Mouse (Mus musculus) liver, postnatal 0 days (tissue): ENCODE data around the gene Fastkd5. TPM values are rescaled to one million over a fixed set of nuclear protein-coding genes. Genes with fewer than 3 reads are reported as not detected.
A peak's percentile ranks its signal among the peaks of the same experiment; 100 is the strongest.

Experiments
- ATAC-seq: fragments of 200-750 bp; cut with Nextera tagmentation; 2 replicates; pipeline ENCODE4 v1.8.0; 2017; ENCODE audit warnings: mild to moderate bottlenecking, moderate library complexity
- DNase-seq: peaks from one replicate; pipeline ENCODE4 v3.0.0-alpha.2; 2016
- H3K27ac ChIP-seq: fragments of 300-500 bp; sonication (generic); 2 replicates; pipeline ENCODE4 v1.5.1; 2014; ENCODE audit warnings: antibody characterized with exemption, moderate library complexity, mild to moderate bottlenecking, low read depth
- H3K27me3 ChIP-seq: fragments of 300-500 bp; sonication (generic); 2 replicates; pipeline ENCODE4 v1.6.1; 2014; ENCODE audit warnings: low read length, control low read depth, mixed read lengths; ENCODE audit not compliant: insufficient read depth
- H3K36me3 ChIP-seq: fragments of 300-500 bp; sonication (generic); replicated peaks from 2 replicates; pipeline ENCODE4 v1.6.1; 2014; ENCODE audit warnings: mild to moderate bottlenecking, control low read depth, low read length, moderate library complexity, mixed read lengths; ENCODE audit not compliant: insufficient read depth
- H3K4me1 ChIP-seq: fragments of 300-500 bp; sonication (generic); 2 replicates; pipeline ENCODE4 v1.6.1; 2014; ENCODE audit warnings: antibody characterized with exemption, mild to moderate bottlenecking, control low read depth; ENCODE audit not compliant: insufficient read depth
- H3K4me2 ChIP-seq: fragments of 300-500 bp; sonication (generic); 2 replicates; pipeline ENCODE4 v1.6.1; 2014; ENCODE audit warnings: low read depth, mild to moderate bottlenecking, low read length, moderate library complexity, mixed read lengths
- H3K4me3 ChIP-seq: fragments of 300-500 bp; sonication (generic); 2 replicates; pipeline ENCODE4 v1.5.1; 2014; ENCODE audit warnings: low read depth, low read length
- H3K9ac ChIP-seq: fragments of 300-500 bp; sonication (generic); replicated peaks from 2 replicates; pipeline ENCODE4 v1.6.1; 2014; ENCODE audit warnings: mild to moderate bottlenecking, moderate library complexity
- H3K9me3 ChIP-seq: fragments of 300-500 bp; sonication (generic); 2 replicates; pipeline ENCODE4 v1.6.1; 2016; ENCODE audit warnings: mild to moderate bottlenecking, control low read depth, low read length, mixed read lengths
- CTCF ChIP-seq: sonication (generic); IDR thresholded peaks from 2 replicates; pipeline ENCODE4 v1.5.1; 2016; ENCODE audit warnings: antibody characterized with exemption, low read depth
- EP300 ChIP-seq: IDR thresholded peaks from 2 replicates; pipeline ENCODE4 v1.6.1; 2016; ENCODE audit warnings: antibody characterized with exemption, low read depth, mild to moderate bottlenecking
- WGBS: fragments of 180-500 bp; shearing (Covaris S2); extraction: QIAGEN DNeasy Blood & Tissue Kit; methylation state at CpG from one replicate; pipeline ENCODE4 v1.1.7; 2014; ENCODE audit not compliant: insufficient replicate concordance; 5-methylcytosine and 5-hydroxymethylcytosine counted together
- polyA plus RNA-seq: library from polyadenylated mRNA; unstranded; fragments of >200 nt; fragmentation: Nextera tagmentation; extraction: Ambion mirVana; gene quantifications from 2 replicates; pipeline ENCODE4 v1.2.1, GENCODE M21; 2015

Fastkd5 gene
- polyA plus RNA-seq, 1 experiment from 2014 or later = 7.2 TPM

- Histone ChIP-seq H3K9ac (no peak overlapping the region), H3K27ac (no peak overlapping the region), H3K4me2 (no peak overlapping the region), H3K9me3 (no peaks in the 10 kb centered on the region), H3K4me3 (no peak overlapping the region), H3K36me3 (peaks cover 4% of the 10 kb centered on the region), H3K27me3 (peaks cover 36% of the 10 kb centered on the region), H3K4me1 (peaks cover 16% of the 10 kb centered on the region)
- no peak for TF ChIP-seq CTCF
- TF ChIP-seq EP300 = no peak
- WGBS = 79% methylated on average over 1 of the region's 1 CpGs
- DNase-seq (no peak), ATAC-seq (no peak)
Measured at GRCm38 (mm10) chr2:130632416-130632815, 2.6 kb upstream of the Fastkd5 start.

- H3K27ac ChIP-seq = peak overlapping the region; percentile 93
- H3K4me1 ChIP-seq = peaks cover 13% of the 10 kb centered on the region
- no peak for TF ChIP-seq CTCF
- TF ChIP-seq EP300 = no peak
- peak overlapping the region; percentile 96 for H3K9ac ChIP-seq
- DNase-seq (no peak), ATAC-seq (peak; percentile 73)
- peak overlapping the region; percentile 97 for H3K4me2 ChIP-seq
- peaks cover 17% of the 10 kb centered on the region for H3K36me3 ChIP-seq
- H3K9me3 ChIP-seq = no peaks in the 10 kb centered on the region
- H3K4me3 ChIP-seq = peak overlapping the region; percentile 99
- H3K27me3 ChIP-seq = peaks cover 9% of the 10 kb centered on the region
- under 1% methylated on average over 37 of the region's 37 CpGs for WGBS
Measured at GRCm38 (mm10) chr2:130629080-130629838, 568 bp downstream of the Fastkd5 start.

- Histone ChIP-seq H3K36me3 (peaks cover 17% of the 10 kb centered on the region), H3K9ac (peak overlapping the region; percentile 96), H3K4me1 (peaks cover 13% of the 10 kb centered on the region), H3K4me3 (no peak overlapping the region; the same call in 1 of the 2 replicates), H3K27me3 (peaks cover under 1% of the 10 kb centered on the region; the same call in 1 of the 2 replicates), H3K27ac (no peak overlapping the region), H3K9me3 (no peaks in the 10 kb centered on the region), H3K4me2 (peak overlapping the region; percentile 97)
- WGBS = 61% methylated on average over 3 of the region's 3 CpGs
- no peak for ATAC-seq
- no peak for TF ChIP-seq EP300
- peak; percentile 42 for TF ChIP-seq CTCF
- DNase-seq = no peak
Measured at GRCm38 (mm10) chr2:130628424-130628823, 1.4 kb downstream of the Fastkd5 start.

- Histone ChIP-seq H3K36me3 (peaks cover 22% of the 10 kb centered on the region), H3K27ac (no peak overlapping the region), H3K4me3 (no peak overlapping the region), H3K9me3 (no peaks in the 10 kb centered on the region), H3K9ac (no peak overlapping the region), H3K27me3 (no peaks in the 10 kb centered on the region), H3K4me1 (no peaks in the 10 kb centered on the region), H3K4me2 (no peak overlapping the region)
- ATAC-seq = no peak
- TF ChIP-seq EP300 = no peak
- no peak for TF ChIP-seq CTCF
- DNase-seq = no peak
- WGBS = 87% methylated on average over 7 of the region's 7 CpGs
Measured at GRCm38 (mm10) chr2:130618972-130619371, 10.9 kb downstream of the Fastkd5 start.

- H3K9me3 ChIP-seq = no peaks in the 10 kb centered on the region
- H3K4me1 ChIP-seq = no peaks in the 10 kb centered on the region
- no peak overlapping the region for H3K4me2 ChIP-seq
- H3K27me3 ChIP-seq = no peaks in the 10 kb centered on the region
- DNase-seq (no peak), ATAC-seq (no peak)
- peaks cover 19% of the 10 kb centered on the region for H3K36me3 ChIP-seq
- peak; percentile 66 for TF ChIP-seq CTCF
- no peak for TF ChIP-seq EP300
- H3K4me3 ChIP-seq = no peak overlapping the region
- H3K9ac ChIP-seq = no peak overlapping the region
- H3K27ac ChIP-seq = no peak overlapping the region
- 68% methylated on average over 3 of the region's 3 CpGs for WGBS
Measured at GRCm38 (mm10) chr2:130613091-130613490, 16.7 kb downstream of the Fastkd5 start.

GRCm38 (mm10) chr2:130602195-130602594 is 27.6 kb downstream of the Fastkd5 start:
- Histone ChIP-seq H3K4me1 (no peaks in the 10 kb centered on the region), H3K9ac (no peak overlapping the region), H3K36me3 (peaks cover 32% of the 10 kb centered on the region), H3K27me3 (no peaks in the 10 kb centered on the region), H3K9me3 (no peaks in the 10 kb centered on the region), H3K4me2 (no peak overlapping the region), H3K27ac (no peak overlapping the region), H3K4me3 (no peak overlapping the region)
- WGBS = 85% methylated on average over 4 of the region's 4 CpGs
- DNase-seq (no peak), ATAC-seq (no peak)
- TF ChIP-seq CTCF = no peak
- no peak for TF ChIP-seq EP300
